ENCODE assay signal across 8 mouse cellular contexts in genomic region chr1:133694876-133695275, GRCm38 (mm10). TPM values are rescaled to one million over a fixed set of nuclear protein-coding genes. Genes with fewer than 3 reads are reported as not detected.
DNase-seq lines count a peak whose midpoint lies in the region; ATAC-seq and TF ChIP-seq lines count a peak whose summit lies in the region.

No protein-coding gene starts in this region.

- DNase-seq in 3T3-L1 (ENCODE audit: low read depth, low spot score) = peak; percentile 32
- DNase-seq in T-cell, adult 2 months (ENCODE audit: low spot score) = peak; percentile 43
- peak; percentile 24 for DNase-seq in heart, postnatal 4 days
- DNase-seq in lung, postnatal 0 days (ENCODE audit: low spot score) = peak; percentile 56
- DNase-seq in right cerebral cortex, postnatal 10 days (ENCODE audit: low spot score in 2 of 2) = no peak
- no peak for DNase-seq in adrenal gland, postnatal 4 days (ENCODE audit: low spot score in 2 of 2)
- no peak for DNase-seq in layer of hippocampus, adult 2 months (ENCODE audit: low spot score in 2 of 2)

- peak; percentile 53 for ATAC-seq in lung, postnatal 0 days
- ATAC-seq in forebrain, embryonic 16.5 days = no peak

- TF ChIP-seq CTCF in lung, postnatal 0 days (IDR thresholded peaks at IDR 0.05) = no peak
- TF ChIP-seq CTCF in layer of hippocampus, adult 2 months (conservative IDR thresholded peaks at IDR 0.05) = no peak

- WGBS in lung, postnatal 0 days = 83% methylated on average over 1 of the region's 1 CpGs
- WGBS in forebrain, embryonic 16.5 days = 97% methylated on average over 1 of the region's 1 CpGs

- peaks cover 23% of the 10 kb centered on the region for H3K4me1 ChIP-seq in lung, postnatal 0 days (ENCODE audit: insufficient read depth, low read depth, low read length)
- H3K4me1 ChIP-seq in forebrain, embryonic 16.5 days (replicated peaks; ENCODE audit: control insufficient read depth, insufficient read depth, low read length) = peaks cover 8% of the 10 kb centered on the region

- TF ChIP-seq EP300 in lung, postnatal 0 days (IDR thresholded peaks at IDR 0.05) = no peak; the same call in 1 of the 2 replicates

- H3K4me2 ChIP-seq in lung, postnatal 0 days (replicated peaks; ENCODE audit: low read depth, low read length) = no peak overlapping the region
- no peak overlapping the region for H3K4me2 ChIP-seq in forebrain, embryonic 16.5 days (ENCODE audit: low read length)

- H3K27ac ChIP-seq in lung, postnatal 0 days (ENCODE audit: low read length) = peak overlapping the region; percentile 64
- H3K27ac ChIP-seq in forebrain, embryonic 16.5 days (ENCODE audit: low read length) = no peak overlapping the region
- H3K27ac ChIP-seq in layer of hippocampus, adult 2 months = no peak overlapping the region

- no peak overlapping the region for H3K9ac ChIP-seq in lung, postnatal 0 days (replicated peaks; ENCODE audit: low read depth)
- H3K9ac ChIP-seq in forebrain, embryonic 16.5 days (replicated peaks; ENCODE audit: low read depth, low read length) = no peak overlapping the region

- no peaks in the 10 kb centered on the region for H3K27me3 ChIP-seq in lung, postnatal 0 days (replicated peaks; ENCODE audit: insufficient read depth, low read length)
- H3K27me3 ChIP-seq in forebrain, embryonic 16.5 days (replicated peaks; ENCODE audit: control insufficient read depth, insufficient read depth, low read length) = no peaks in the 10 kb centered on the region

- no peaks in the 10 kb centered on the region for H3K9me3 ChIP-seq in lung, postnatal 0 days (ENCODE audit: low read length)
- no peaks in the 10 kb centered on the region for H3K9me3 ChIP-seq in forebrain, embryonic 16.5 days (ENCODE audit: control insufficient read depth, low read length)

- H3K4me3 ChIP-seq in lung, postnatal 0 days (ENCODE audit: low read depth, low read length) = no peak overlapping the region
- no peak overlapping the region for H3K4me3 ChIP-seq in forebrain, embryonic 16.5 days (replicated peaks; ENCODE audit: low read length)
- H3K4me3 ChIP-seq in layer of hippocampus, adult 2 months = no peak overlapping the region

- H3K36me3 ChIP-seq in lung, postnatal 0 days (ENCODE audit: insufficient read depth, low read length) = no peaks in the 10 kb centered on the region
- no peaks in the 10 kb centered on the region for H3K36me3 ChIP-seq in forebrain, embryonic 16.5 days (ENCODE audit: control insufficient read depth, insufficient read depth)

RNA-seq across cellular contexts. Expression of gene Lax1, which starts 5.0 kb away (rescaled TPM):
- total RNA-seq in heart, postnatal 4 days (2021) = under 1 TPM; 0.41 TPM
- 0.30 and 0.33 TPM in 2 replicates for polyA plus RNA-seq in lung, postnatal 0 days (2015; fragmentation: Nextera tagmentation; extraction: Ambion mirVana)
- not detected in 2 replicates for polyA plus RNA-seq in forebrain, embryonic 16.5 days (2015; fragmentation: Nextera tagmentation; extraction: Ambion mirVana)
- under 1 TPM; 0.42 to 0.73 TPM for total RNA-seq in adrenal gland, postnatal 4 days (2021)
- under 1 TPM in 1 of 2 experiments, not detected in 1; 0.15 TPM for total RNA-seq in layer of hippocampus, adult 2 months (2021)

RNA-seq across cellular contexts. Expression of gene Gm38394, which starts 33.8 kb away (rescaled TPM):
- total RNA-seq in heart, postnatal 4 days (2021) = 10 to 100 TPM; 37.3 to 40.5 TPM
- 3.8 and 4.0 TPM in 2 replicates for polyA plus RNA-seq in lung, postnatal 0 days (2015; fragmentation: Nextera tagmentation; extraction: Ambion mirVana)
- 3.6 and 3.7 TPM in 2 replicates for polyA plus RNA-seq in forebrain, embryonic 16.5 days (2015; fragmentation: Nextera tagmentation; extraction: Ambion mirVana)
- 10 to 100 TPM; 44.5 to 45.3 TPM for total RNA-seq in adrenal gland, postnatal 4 days (2021)
- total RNA-seq in layer of hippocampus, adult 2 months (2021) = 10 to 100 TPM; 23.9 to 28.0 TPM

RNA-seq across cellular contexts. Expression of gene Zbed6, which starts 34.2 kb away (rescaled TPM):
- total RNA-seq in heart, postnatal 4 days (2021) = 10 to 100 TPM; 13.4 to 14.3 TPM
- polyA plus RNA-seq in lung, postnatal 0 days (2015; fragmentation: Nextera tagmentation; extraction: Ambion mirVana) = not detected in 2 replicates
- not detected in 2 replicates for polyA plus RNA-seq in forebrain, embryonic 16.5 days (2015; fragmentation: Nextera tagmentation; extraction: Ambion mirVana)
- total RNA-seq in adrenal gland, postnatal 4 days (2021) = 10 to 100 TPM; 16.3 to 20.2 TPM
- 10 to 100 TPM in 1 of 2 experiments, 1 to 10 TPM in 1; 8.0 to 12.9 TPM for total RNA-seq in layer of hippocampus, adult 2 months (2021)

Comparison
In these comparisons a context has a peak if more than half of its experiments do, and no peak if none do; other contexts are left out.
1. DNase-seq: peak in 3T3-L1 (single experiment), T-cell, adult 2 months (single experiment), heart, postnatal 4 days (single experiment) and lung, postnatal 0 days (single experiment); none in right cerebral cortex, postnatal 10 days (0 of 2), adrenal gland, postnatal 4 days (0 of 2) and layer of hippocampus, adult 2 months (0 of 2).